Mouse (Mus musculus): Measurements from ENCODE around the gene Ptma. TPM values are rescaled to one million over a fixed set of nuclear protein-coding genes. Genes with fewer than 3 reads are reported as not detected.

Ptma gene
- total RNA-seq, 2 experiments from 2014 or later: 353 to 363 TPM

- intact Hi-C loops (cut with DNase I): no loop called here
- TF ChIP-seq CTCF (IDR thresholded peaks at IDR 0.05): no peak
- DNase-seq (ENCODE audit: extremely low spot score in 1 of 2, low spot score in 2 of 2): no peak
- Histone ChIP-seq H3K27ac (no peak overlapping the region), H3K4me3 (no peak overlapping the region)
Observed at GRCm38 (mm10) chr1:86568409-86568808, 41.9 kb downstream of the Ptma start.

- intact Hi-C loops (cut with DNase I): no loop called here
- Histone ChIP-seq H3K4me3 (no peak overlapping the region), H3K27ac (no peak overlapping the region)
- no peak for TF ChIP-seq CTCF (IDR thresholded peaks at IDR 0.05)
- DNase-seq (ENCODE audit: extremely low spot score in 1 of 2, low spot score in 2 of 2): no peak
Observed at GRCm38 (mm10) chr1:86569292-86569860, 42.9 kb downstream of the Ptma start.

GRCm38 (mm10) chr1:86571381-86571780, 44.9 kb downstream of the Ptma start:
- DNase-seq (ENCODE audit: extremely low spot score in 1 of 2, low spot score in 2 of 2): no peak
- H3K4me3 ChIP-seq: no peak overlapping the region
- no peak for TF ChIP-seq CTCF (IDR thresholded peaks at IDR 0.05)
- intact Hi-C loops (cut with DNase I): no loop called here
- no peak overlapping the region for H3K27ac ChIP-seq

GRCm38 (mm10) chr1:86571941-86572340, 45.4 kb downstream of the Ptma start:
- TF ChIP-seq CTCF (IDR thresholded peaks at IDR 0.05): no peak
- intact Hi-C loops (cut with DNase I): no loop called here
- peak in 1 of 2 experiments; percentile 10 for DNase-seq (ENCODE audit: extremely low spot score in 1 of 2, low spot score in 2 of 2)
- Histone ChIP-seq H3K27ac (no peak overlapping the region), H3K4me3 (no peak overlapping the region)

Other genes starting within 250 kb of the Ptma start
- gene B3gnt7, start 223.9 kb upstream of the Ptma start, total RNA-seq (2021): 1 to 10 TPM in 1 of 2 experiments, under 1 TPM in 1; 0.97 to 1.4 TPM
- 100 to 1,000 TPM; 131 to 133 TPM for gene Ncl, start 167.3 kb upstream of the Ptma start, total RNA-seq (2021)
- not detected for gene Nmur1, start 100.5 kb upstream of the Ptma start, total RNA-seq (2021)
- gene Tex44, start 100.4 kb upstream of the Ptma start, total RNA-seq (2021): not detected
- gene Pde6d, start 55.9 kb downstream of the Ptma start, total RNA-seq (2021): 10 to 100 TPM; 43.7 to 50.3 TPM
- 10 to 100 TPM; 24.5 TPM for gene Cops7b, start 56.2 kb downstream of the Ptma start, total RNA-seq (2021)
- gene Nppc, start 143.8 kb downstream of the Ptma start, total RNA-seq (2021): 10 to 100 TPM in 1 of 2 experiments, 1 to 10 TPM in 1; 8.6 to 10.5 TPM
- gene Dis3l2, start 177.1 kb downstream of the Ptma start, total RNA-seq (2021): 10 to 100 TPM; 25.5 to 29.0 TPM